Mouse (Mus musculus) layer of hippocampus, adult 18-20 months (tissue): Measurements from ENCODE around the gene Gria2. TPM values are rescaled to one million over a fixed set of nuclear protein-coding genes. Genes with fewer than 3 reads are reported as not detected.
A peak's percentile ranks its signal among the peaks of the same experiment; 100 is the strongest.

ENCODE experiments used
- DNase-seq, 2 experiments: peaks; one replicate each; pipeline ENCODE4 v3.0.0; 2022; ENCODE audit warnings: low spot score in 2 of 2
- total RNA-seq, 2 experiments: library from RNA; stranded (reverse); gene quantifications; 2 replicates each; pipeline ENCODE4 v1.2.3; 2021

Gria2 gene
- total RNA-seq, 2 experiments from 2014 or later = 619 to 678 TPM

- DNase-seq = peak in 1 of 2 experiments; percentile 36
These were observed 26.0 kb downstream of the Gria2 start for GRCm38 (mm10) chr3:80776628-80777027.

GRCm38 (mm10) chr3:80775971-80776370 is 26.7 kb downstream of the Gria2 start:
- no peak for DNase-seq

GRCm38 (mm10) chr3:80774005-80774764 is 28.4 kb downstream of the Gria2 start:
- peak in 1 of 2 experiments; percentile 50 for DNase-seq

GRCm38 (mm10) chr3:80773232-80773631 is 29.4 kb downstream of the Gria2 start:
- DNase-seq = no peak

GRCm38 (mm10) chr3:80769506-80770235 is 33.0 kb downstream of the Gria2 start:
- DNase-seq = no peak

GRCm38 (mm10) chr3:80758955-80759354 is 43.7 kb downstream of the Gria2 start:
- no peak for DNase-seq

- peak in 1 of 2 experiments; percentile 44 for DNase-seq
These were observed 44.3 kb downstream of the Gria2 start for GRCm38 (mm10) chr3:80758363-80758762.

GRCm38 (mm10) chr3:80750786-80751185 is 51.8 kb downstream of the Gria2 start:
- DNase-seq = no peak

GRCm38 (mm10) chr3:80725205-80725604 is 77.4 kb downstream of the Gria2 start:
- peak; percentile 52 to 85 for DNase-seq

- no peak for DNase-seq
These were observed 89.5 kb downstream of the Gria2 start for GRCm38 (mm10) chr3:80713123-80713522.

- no peak for DNase-seq
These were observed 93.6 kb downstream of the Gria2 start for GRCm38 (mm10) chr3:80708992-80709391.

- DNase-seq = no peak
These were observed 100.5 kb downstream of the Gria2 start for GRCm38 (mm10) chr3:80702173-80702572.

- no peak for DNase-seq
These were observed 105.1 kb downstream of the Gria2 start for GRCm38 (mm10) chr3:80697523-80697922.

GRCm38 (mm10) chr3:80694965-80695364 is 107.7 kb downstream of the Gria2 start:
- no peak for DNase-seq

GRCm38 (mm10) chr3:80665105-80665504 is 137.5 kb downstream of the Gria2 start:
- no peak for DNase-seq

GRCm38 (mm10) chr3:80663293-80663692 is 139.3 kb downstream of the Gria2 start:
- DNase-seq = no peak

GRCm38 (mm10) chr3:80661838-80662237 is 140.8 kb downstream of the Gria2 start:
- DNase-seq = peak in 1 of 2 experiments; percentile 70

GRCm38 (mm10) chr3:80652213-80652612 is 150.4 kb downstream of the Gria2 start:
- DNase-seq = peak in 1 of 2 experiments; percentile 57
